ENCODE assay signal across 22 mouse cellular contexts in the genomic region with DNA sequence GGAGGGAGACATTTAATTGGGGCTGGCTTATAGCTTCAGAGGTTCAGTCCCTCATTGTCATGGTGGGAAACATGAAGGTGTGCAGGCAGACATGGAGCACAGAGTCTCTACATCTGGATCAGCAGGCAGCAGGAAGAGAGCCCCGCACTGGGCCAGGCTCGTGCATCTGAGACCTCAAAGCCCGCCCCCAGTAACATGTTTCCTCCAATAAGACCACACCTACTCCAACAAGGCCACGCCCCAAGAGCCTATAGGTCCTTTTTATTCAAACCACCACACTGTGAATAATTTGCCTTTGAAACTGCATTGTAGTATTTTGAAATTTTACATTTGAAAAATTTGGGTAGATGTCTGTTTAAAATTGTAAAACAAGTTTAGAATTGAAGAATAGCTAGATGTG. TPM values are rescaled to one million over a fixed set of nuclear protein-coding genes. Genes with fewer than 3 reads are reported as not detected.
A peak's percentile ranks its signal among the peaks of the same experiment; 100 is the strongest.
DNase-seq lines count a peak whose midpoint lies in the region; ATAC-seq and TF ChIP-seq lines count a peak whose summit lies in the region.
"Had no signal": no experiment of that assay in that cellular context is flagged by ENCODE, and none has a peak within 500 bp of the region (broad histone marks: within the 10 kb centered on the region; RNA-seq: fewer than 3 reads in every experiment).

No protein-coding gene starts in this region.

- H3K4me3 ChIP-seq in cerebellum, adult 2 months (replicated peaks; ENCODE audit: insufficient read depth, low read depth, low read length): no peak overlapping the region

- no peak for TF ChIP-seq POLR2A in cerebellum, adult 2 months (IDR thresholded peaks at IDR 0.05; ENCODE audit: borderline replicate concordance, insufficient read depth, low read length)

- TF ChIP-seq CTCF in cerebellum, adult 2 months (IDR thresholded peaks at IDR 0.05; ENCODE audit: borderline replicate concordance, insufficient read depth, low read depth, low read length): no peak

- H3K4me1 ChIP-seq in cerebellum, adult 2 months (ENCODE audit: control insufficient read depth, insufficient read depth, low read length): peaks cover 20% of the 10 kb centered on the region

- H3K27ac ChIP-seq in cerebellum, adult 2 months (ENCODE audit: insufficient read depth, low read length): no peak overlapping the region

- H3K27me3 ChIP-seq in cerebellum, adult 2 months (ENCODE audit: control insufficient read depth, insufficient read depth, low read length): no peaks in the 10 kb centered on the region
- H3K27me3 ChIP-seq: CH12.LX, Patski had no signal

- peak; percentile 70 for ATAC-seq in erythroblast, adult 5-6 weeks (replicated peaks; ENCODE audit: low FRiP score, poor library complexity, severe bottlenecking)
- ATAC-seq in erythroid progenitor cell, adult 5-6 weeks (replicated peaks; ENCODE audit: low FRiP score, poor library complexity, severe bottlenecking): 0 out of 2 replicates have a peak, but pooled peaks have one; percentile 63
- ATAC-seq: activated CD4-positive, CD25-positive, alpha-beta regulatory T cell, adult 4 months; CD4-positive, CD25-positive, alpha-beta regulatory T cell, adult 4 months; Patski had no signal

- WGBS in cerebellum, adult 2 months: 92% methylated on average over 4 of the region's 4 CpGs

- DNase-seq in cerebellum, adult 9-11 months: peak; percentile 11
- DNase-seq in cerebellum, adult 2 months: no peak
- DNase-seq in adrenal gland, postnatal 36 days: no peak
- no peak for DNase-seq in left cerebral cortex, adult 11 months (ENCODE audit: low spot score)
- DNase-seq: adrenal gland, adult 2 months; adrenal gland, adult 8-10 months; adrenal gland, postnatal 10 days; adrenal gland, postnatal 14 days; adrenal gland, postnatal 25 days; B cell, adult 2 months; cerebellum, adult 11 months; cerebellum, adult 11-12 months; cerebellum, adult 18-20 months; cerebellum, adult 8-10 months had no signal

RNA-seq across cellular contexts. Expression of a gene that starts 8.4 kb away (rescaled TPM):
- 14.6 and 17.3 TPM in 2 replicates for polyA plus RNA-seq in cerebellum, adult 2 months (2012; rRNA removed)
- 8.8 and 13.0 TPM in 2 replicates for total RNA-seq in erythroblast, adult 5-6 weeks (2015; ENCODE audit: low replicate concordance)
- total RNA-seq in erythroblast, adult 5-6 weeks (2017; ENCODE audit: low replicate concordance): 12.6 and 16.9 TPM in 2 replicates
- 16.6 and 18.0 TPM in 2 replicates for total RNA-seq in erythroid progenitor cell, adult 5-6 weeks (2015; ENCODE audit: low replicate concordance)
- total RNA-seq in erythroid progenitor cell, adult 5-6 weeks (2017; ENCODE audit: low replicate concordance): 10.0 and 18.5 TPM in 2 replicates
- total RNA-seq in adrenal gland, postnatal 36 days (2021): 10 to 100 TPM; 14.7 to 15.2 TPM
- total RNA-seq: CH12.LX, MEL had no signal
- polyA plus RNA-seq: G1E had no signal

RNA-seq across cellular contexts. Expression of a gene that starts 42.6 kb away (rescaled TPM):
- polyA plus RNA-seq in cerebellum, adult 2 months (2012; rRNA removed): 49.0 and 52.2 TPM in 2 replicates
- 36.8 and 37.9 TPM in 2 replicates for total RNA-seq in erythroblast, adult 5-6 weeks (2015; ENCODE audit: low replicate concordance)
- 25.2 and 64.4 TPM in 2 replicates for total RNA-seq in erythroblast, adult 5-6 weeks (2017; ENCODE audit: low replicate concordance)
- total RNA-seq in erythroid progenitor cell, adult 5-6 weeks (2015; ENCODE audit: low replicate concordance): 62.5 and 62.7 TPM in 2 replicates
- 59.3 and 83.2 TPM in 2 replicates for total RNA-seq in erythroid progenitor cell, adult 5-6 weeks (2017; ENCODE audit: low replicate concordance)
- 10 to 100 TPM; 15.3 to 17.3 TPM for total RNA-seq in adrenal gland, postnatal 36 days (2021)
